In the genomic region with DNA sequence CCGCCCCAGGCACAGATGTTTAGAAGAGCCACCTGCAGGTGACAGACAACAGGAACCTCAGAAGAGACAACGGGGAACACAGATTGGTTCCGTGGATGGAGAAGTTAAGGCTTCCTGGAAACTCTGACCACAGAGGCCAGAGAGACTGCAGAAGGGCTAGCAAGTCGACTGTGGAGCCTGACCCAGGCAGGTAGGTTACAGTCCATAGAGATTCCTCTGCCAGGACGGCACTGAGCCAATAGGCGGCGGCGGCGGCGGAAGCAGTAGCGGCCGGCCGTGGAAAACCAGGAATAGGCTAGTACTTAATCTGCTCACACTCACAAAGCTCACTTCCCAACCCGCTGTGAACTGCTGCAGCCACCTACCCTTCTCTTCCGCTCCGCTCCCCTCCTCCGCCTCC, we compare ENCODE assay signal across 9 mouse cellular contexts. TPM values are rescaled to one million over a fixed set of nuclear protein-coding genes. Genes with fewer than 3 reads are reported as not detected.
DNase-seq lines count a peak whose midpoint lies in the region; ATAC-seq and TF ChIP-seq lines count a peak whose summit lies in the region.
"Had no signal": no experiment of that assay in that cellular context is flagged by ENCODE, and none has a peak within 500 bp of the region (broad histone marks: within the 10 kb centered on the region; RNA-seq: fewer than 3 reads in every experiment).

No protein-coding gene starts in this region.

- peak overlapping the region; percentile 49; the same call in 1 of the 2 replicates for H3K9ac ChIP-seq in hindbrain, embryonic 13.5 days
- peak overlapping the region; percentile 45 for H3K9ac ChIP-seq in limb, embryonic 14.5 days (ENCODE audit: low read depth, low read length, severe bottlenecking)
- 0 out of 2 replicates have a peak overlapping the region, but pooled peaks have one; percentile 19 for H3K9ac ChIP-seq in midbrain, embryonic 13.5 days (replicated peaks)

- H3K27me3 ChIP-seq in hindbrain, embryonic 13.5 days = peaks cover 5% of the 10 kb centered on the region
- no peaks in the 10 kb centered on the region for H3K27me3 ChIP-seq in limb, embryonic 14.5 days (ENCODE audit: control insufficient read depth, insufficient read depth, low read length)
- H3K27me3 ChIP-seq in midbrain, embryonic 13.5 days = 0 out of 2 replicates have a peak, but pooled peaks cover 8% of the 10 kb centered on the region

- no peaks in the 10 kb centered on the region for H3K9me3 ChIP-seq in hindbrain, embryonic 13.5 days
- no peaks in the 10 kb centered on the region for H3K9me3 ChIP-seq in limb, embryonic 14.5 days (ENCODE audit: control insufficient read depth, low read length)
- H3K9me3 ChIP-seq in midbrain, embryonic 13.5 days = no peaks in the 10 kb centered on the region

- peaks cover 18% of the 10 kb centered on the region for H3K4me1 ChIP-seq in hindbrain, embryonic 13.5 days (replicated peaks)
- peaks cover 6% of the 10 kb centered on the region for H3K4me1 ChIP-seq in limb, embryonic 14.5 days (ENCODE audit: control insufficient read depth, insufficient read depth, low read length)
- H3K4me1 ChIP-seq in midbrain, embryonic 13.5 days (replicated peaks) = peaks cover 19% of the 10 kb centered on the region

- no peak for TF ChIP-seq CTCF in gastrocnemius, adult 2 months (IDR thresholded peaks at IDR 0.05)

- intact Hi-C loops in gastrocnemius, adult 2 months (cut with DNase I) = loop anchor here (5.0 kb wide), 1 partner anchor 174 kb away; the partner anchor contains the start of gene Cdk2ap1

- peak overlapping the region; percentile 38 for H3K4me2 ChIP-seq in hindbrain, embryonic 13.5 days
- H3K4me2 ChIP-seq in limb, embryonic 14.5 days (replicated peaks; ENCODE audit: low read depth, low read length, severe bottlenecking) = peak overlapping the region; percentile 34
- peak overlapping the region; percentile 36 for H3K4me2 ChIP-seq in midbrain, embryonic 13.5 days (replicated peaks)

- H3K27ac ChIP-seq in gastrocnemius, adult 2 months = peak overlapping the region; percentile 86
- no peak overlapping the region for H3K27ac ChIP-seq in hindbrain, embryonic 13.5 days
- no peak overlapping the region for H3K27ac ChIP-seq in limb, embryonic 14.5 days (replicated peaks; ENCODE audit: low read depth, low read length)
- H3K27ac ChIP-seq in midbrain, embryonic 13.5 days = no peak overlapping the region

- TF ChIP-seq POLR2A in limb, embryonic 14.5 days (IDR thresholded peaks at IDR 0.05; ENCODE audit: borderline replicate concordance, extremely low read depth, insufficient read depth, insufficient read length) = no peak

- WGBS in hindbrain, embryonic 13.5 days = 7% methylated on average over 17 of the region's 17 CpGs
- WGBS in limb, embryonic 14.5 days = 9% methylated on average over 12 of the region's 17 CpGs
- 2% methylated on average over 17 of the region's 17 CpGs for WGBS in midbrain, embryonic 13.5 days

- peak overlapping the region; percentile 54 for H3K4me3 ChIP-seq in gastrocnemius, adult 2 months
- peak overlapping the region; percentile 9; the same call in 1 of the 2 replicates for H3K4me3 ChIP-seq in hindbrain, embryonic 13.5 days
- H3K4me3 ChIP-seq in limb, embryonic 14.5 days (replicated peaks; ENCODE audit: low read length) = peak overlapping the region; percentile 15; the same call in 1 of the 2 replicates
- H3K4me3 ChIP-seq in midbrain, embryonic 13.5 days (replicated peaks) = 0 out of 2 replicates have a peak overlapping the region, but pooled peaks have one; percentile 14
- H3K4me3 ChIP-seq: erythroblast, embryonic 14.5 days had no signal

- ATAC-seq in CD4-positive, CD25-positive, alpha-beta regulatory T cell, adult 4 months = no peak
- ATAC-seq in hindbrain, embryonic 13.5 days (ENCODE audit: low FRiP score) = no peak
- ATAC-seq in limb, embryonic 14.5 days (ENCODE audit: low FRiP score, low read depth) = no peak
- no peak for ATAC-seq in midbrain, embryonic 13.5 days

- H3K36me3 ChIP-seq in hindbrain, embryonic 13.5 days = no peaks in the 10 kb centered on the region
- H3K36me3 ChIP-seq in limb, embryonic 14.5 days (ENCODE audit: control insufficient read depth, insufficient read depth, low read length) = no peaks in the 10 kb centered on the region
- no peaks in the 10 kb centered on the region for H3K36me3 ChIP-seq in midbrain, embryonic 13.5 days

- DNase-seq in CD4-positive, CD25-positive, alpha-beta regulatory T cell, adult 2 months (ENCODE audit: low read depth, low spot score) = peak; percentile 27
- peak; percentile 32 to 50 for DNase-seq in adrenal gland, adult 18-20 months (ENCODE audit: low spot score in 2 of 2)
- peak; percentile 84 for DNase-seq in gastrocnemius, adult 2 months
- no peak for DNase-seq in limb, embryonic 14.5 days (ENCODE audit: low spot score)
- peak; percentile 53 for DNase-seq in thymus, postnatal 4 days

RNA-seq across cellular contexts. Expression of gene Tmed2, which starts 3.7 kb away (rescaled TPM):
- 10 to 100 TPM; 35.7 to 51.2 TPM for polyA plus RNA-seq in CD4-positive, CD25-positive, alpha-beta regulatory T cell, adult 4 months (2017; shearing (Covaris generic))
- 100 to 1,000 TPM; 214 to 218 TPM for total RNA-seq in adrenal gland, adult 18-20 months (2021)
- 100 to 1,000 TPM; 144 to 170 TPM for total RNA-seq in gastrocnemius, adult 2 months (2021)
- 360 and 367 TPM in 2 replicates for polyA plus RNA-seq in hindbrain, embryonic 13.5 days (2015; fragmentation: Nextera tagmentation; extraction: Ambion mirVana)
- 260 and 264 TPM in 2 replicates for polyA plus RNA-seq in limb, embryonic 14.5 days (2012; rRNA removed)
- polyA plus RNA-seq in limb, embryonic 14.5 days (2014; fragmentation: Nextera tagmentation; extraction: Ambion mirVana) = 594 and 615 TPM in 2 replicates
- 345 and 368 TPM in 2 replicates for polyA plus RNA-seq in midbrain, embryonic 13.5 days (2015; fragmentation: Nextera tagmentation; extraction: Ambion mirVana)

RNA-seq across cellular contexts. Expression of gene Rilpl1, which starts 5.6 kb away (rescaled TPM):
- polyA plus RNA-seq in CD4-positive, CD25-positive, alpha-beta regulatory T cell, adult 4 months (2017; shearing (Covaris generic)) = 1 to 10 TPM in 1 of 2 experiments, under 1 TPM in 1; 0.62 to 1.1 TPM
- 10 to 100 TPM; 13.1 to 17.6 TPM for total RNA-seq in adrenal gland, adult 18-20 months (2021)
- 100 to 1,000 TPM; 243 to 286 TPM for total RNA-seq in gastrocnemius, adult 2 months (2021)
- polyA plus RNA-seq in hindbrain, embryonic 13.5 days (2015; fragmentation: Nextera tagmentation; extraction: Ambion mirVana) = 11.5 and 12.1 TPM in 2 replicates
- 17.8 and 22.4 TPM in 2 replicates for polyA plus RNA-seq in limb, embryonic 14.5 days (2012; rRNA removed)
- polyA plus RNA-seq in limb, embryonic 14.5 days (2014; fragmentation: Nextera tagmentation; extraction: Ambion mirVana) = 23.2 and 28.0 TPM in 2 replicates
- 9.1 and 10.3 TPM in 2 replicates for polyA plus RNA-seq in midbrain, embryonic 13.5 days (2015; fragmentation: Nextera tagmentation; extraction: Ambion mirVana)

RNA-seq across cellular contexts. Expression of gene Ddx55, which starts 15.9 kb away (rescaled TPM):
- 10 to 100 TPM; 17.2 to 22.9 TPM for polyA plus RNA-seq in CD4-positive, CD25-positive, alpha-beta regulatory T cell, adult 4 months (2017; shearing (Covaris generic))
- 10 to 100 TPM; 13.2 to 15.3 TPM for total RNA-seq in adrenal gland, adult 18-20 months (2021)
- 1 to 10 TPM; 4.5 to 4.8 TPM for total RNA-seq in gastrocnemius, adult 2 months (2021)
- polyA plus RNA-seq in hindbrain, embryonic 13.5 days (2015; fragmentation: Nextera tagmentation; extraction: Ambion mirVana) = 26.4 and 27.5 TPM in 2 replicates
- polyA plus RNA-seq in limb, embryonic 14.5 days (2012; rRNA removed) = 20.8 and 22.0 TPM in 2 replicates
- 11.9 and 12.5 TPM in 2 replicates for polyA plus RNA-seq in limb, embryonic 14.5 days (2014; fragmentation: Nextera tagmentation; extraction: Ambion mirVana)
- 28.0 and 28.2 TPM in 2 replicates for polyA plus RNA-seq in midbrain, embryonic 13.5 days (2015; fragmentation: Nextera tagmentation; extraction: Ambion mirVana)

RNA-seq across cellular contexts. Expression of gene Eif2b1, which starts 42.2 kb away (rescaled TPM):
- polyA plus RNA-seq in CD4-positive, CD25-positive, alpha-beta regulatory T cell, adult 4 months (2017; shearing (Covaris generic)) = 10 to 100 TPM; 45.0 to 45.7 TPM
- 10 to 100 TPM; 40.0 to 45.5 TPM for total RNA-seq in adrenal gland, adult 18-20 months (2021)
- total RNA-seq in gastrocnemius, adult 2 months (2021) = 10 to 100 TPM; 36.7 to 38.5 TPM
- 65.7 and 72.0 TPM in 2 replicates for polyA plus RNA-seq in hindbrain, embryonic 13.5 days (2015; fragmentation: Nextera tagmentation; extraction: Ambion mirVana)
- 37.4 and 42.5 TPM in 2 replicates for polyA plus RNA-seq in limb, embryonic 14.5 days (2012; rRNA removed)
- polyA plus RNA-seq in limb, embryonic 14.5 days (2014; fragmentation: Nextera tagmentation; extraction: Ambion mirVana) = 71.3 and 73.5 TPM in 2 replicates
- polyA plus RNA-seq in midbrain, embryonic 13.5 days (2015; fragmentation: Nextera tagmentation; extraction: Ambion mirVana) = 75.2 and 75.4 TPM in 2 replicates

RNA-seq across cellular contexts. Expression of gene Gtf2h3, which starts 42.2 kb away (rescaled TPM):
- 10 to 100 TPM; 57.1 to 69.8 TPM for polyA plus RNA-seq in CD4-positive, CD25-positive, alpha-beta regulatory T cell, adult 4 months (2017; shearing (Covaris generic))
- total RNA-seq in adrenal gland, adult 18-20 months (2021) = 10 to 100 TPM; 32.2 to 36.2 TPM
- 10 to 100 TPM; 15.4 to 16.3 TPM for total RNA-seq in gastrocnemius, adult 2 months (2021)
- 50.3 TPM in 2 replicates for polyA plus RNA-seq in hindbrain, embryonic 13.5 days (2015; fragmentation: Nextera tagmentation; extraction: Ambion mirVana)
- polyA plus RNA-seq in limb, embryonic 14.5 days (2012; rRNA removed) = 86.9 and 94.6 TPM in 2 replicates
- 62.6 and 76.4 TPM in 2 replicates for polyA plus RNA-seq in limb, embryonic 14.5 days (2014; fragmentation: Nextera tagmentation; extraction: Ambion mirVana)
- polyA plus RNA-seq in midbrain, embryonic 13.5 days (2015; fragmentation: Nextera tagmentation; extraction: Ambion mirVana) = 62.9 and 63.9 TPM in 2 replicates
